Mouse (Mus musculus): ENCODE results near the gene Psmb2. TPM values are rescaled to one million over a fixed set of nuclear protein-coding genes. Genes with fewer than 3 reads are reported as not detected.

Psmb2 gene
- polyA plus RNA-seq (2015; fragmentation: Nextera tagmentation; extraction: Ambion mirVana) = 464 and 490 TPM in 2 replicates

DNA sequence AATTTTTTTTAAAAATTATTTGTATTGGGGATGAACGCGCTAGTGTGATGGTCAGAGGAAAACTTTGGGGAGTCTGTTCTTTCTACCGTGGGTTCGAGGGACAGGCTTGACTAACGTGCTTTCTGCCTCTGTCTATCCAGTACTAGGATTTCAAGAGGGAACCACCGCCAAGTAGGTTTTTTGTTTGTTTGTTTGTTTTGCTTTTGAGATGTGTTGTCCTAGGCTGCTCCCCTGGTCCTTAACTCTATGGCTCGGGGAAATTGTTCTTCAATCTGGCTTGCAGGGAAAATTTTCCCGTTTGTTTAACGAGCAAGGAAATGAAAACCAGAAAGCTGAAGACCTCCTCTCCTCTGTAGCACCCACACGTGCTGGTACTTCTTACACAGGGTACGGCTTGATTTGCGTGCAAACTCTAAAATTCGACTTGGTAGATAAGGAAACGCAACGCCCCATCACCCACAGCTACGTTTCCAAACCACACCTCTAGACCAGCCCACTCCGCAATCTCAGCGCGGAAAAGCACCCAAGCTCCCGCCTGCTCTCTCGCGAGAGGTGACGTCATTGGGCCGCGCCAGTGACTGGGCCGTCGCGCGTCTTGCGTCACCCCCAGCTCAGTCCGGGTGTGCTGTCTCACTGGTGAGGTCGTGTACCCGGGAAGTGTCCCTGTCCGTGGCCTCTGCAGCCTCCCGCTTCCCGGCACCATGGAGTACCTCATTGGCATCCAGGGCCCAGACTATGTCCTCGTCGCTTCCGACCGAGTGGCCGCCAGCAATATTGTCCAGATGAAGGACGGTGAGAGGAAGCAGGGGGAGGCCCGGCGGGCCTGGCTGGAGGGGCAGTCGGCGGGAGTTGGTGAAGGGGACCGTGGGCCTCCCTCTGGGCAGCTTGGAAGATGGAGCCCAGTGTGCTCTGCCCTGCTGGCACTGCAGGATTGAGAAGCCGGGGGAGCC is at the start of gene Psmb2:
Gene Psmb2, plus strand, starts transcription at position 577 of the 950 bp plus-strand sequence.
- peak; percentile 98 for ATAC-seq (ENCODE audit: low read depth)
- no peaks in the 10 kb centered on the region for H3K9me3 ChIP-seq
- no peaks in the 10 kb centered on the region for H3K27me3 ChIP-seq
- H3K4me3 ChIP-seq = peak within 1 kb of the TSS; percentile 72
- peaks cover 27% of the 10 kb centered on the region for H3K4me1 ChIP-seq (replicated peaks)
- H3K4me2 ChIP-seq = peak within 1 kb of the TSS; percentile 90
- WGBS = 3% methylated on average over 48 of the region's 48 CpGs
- no peaks in the 10 kb centered on the region for H3K36me3 ChIP-seq
- H3K27ac ChIP-seq (replicated peaks) = peak within 1 kb of the TSS; percentile 85
- peak within 1 kb of the TSS; percentile 85 for H3K9ac ChIP-seq

DNA sequence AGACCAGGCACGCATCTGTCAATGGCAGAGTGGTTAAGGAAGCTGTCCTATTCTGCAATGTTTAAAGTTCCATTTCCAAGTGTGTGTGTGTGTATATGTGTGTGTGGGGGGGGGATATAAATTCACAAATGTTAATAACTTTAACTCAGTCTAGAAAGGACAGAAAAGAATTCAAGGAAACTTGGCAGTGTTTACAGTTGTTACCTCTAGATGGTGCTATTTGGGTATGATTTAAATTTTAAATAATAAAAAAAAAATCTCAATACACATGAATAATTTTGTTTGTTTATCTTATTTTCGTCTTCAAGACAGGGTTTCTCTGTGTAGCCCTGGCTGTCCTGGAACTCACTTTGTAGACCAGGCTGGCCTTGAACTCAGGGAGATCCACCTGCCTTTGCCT is 45.5 kb upstream of the Psmb2 start:
- no peak for ATAC-seq (ENCODE audit: low read depth)
- no peak overlapping the region for H3K4me3 ChIP-seq

DNA sequence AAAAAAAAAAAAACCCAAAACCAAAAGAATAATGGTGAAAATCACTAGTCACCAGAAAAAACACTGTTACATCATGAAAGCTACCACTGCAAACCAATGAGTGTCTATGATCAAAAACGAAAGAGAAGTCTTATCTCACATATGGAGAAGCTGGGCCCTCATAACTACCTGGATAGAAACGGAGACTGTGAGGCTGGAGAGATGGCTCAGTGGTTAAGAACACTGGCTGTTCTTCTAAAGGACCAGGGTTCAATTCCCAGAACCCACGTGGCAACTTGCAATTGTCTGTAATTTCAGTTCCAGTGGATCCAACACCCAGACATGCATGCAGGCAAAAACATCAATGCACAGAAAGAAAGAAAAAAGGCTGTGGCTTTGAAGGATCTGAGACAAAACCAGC is 44.8 kb upstream of the Psmb2 start:
- H3K9me3 ChIP-seq = no peaks in the 10 kb centered on the region
- no peaks in the 10 kb centered on the region for H3K36me3 ChIP-seq
- H3K4me1 ChIP-seq (replicated peaks) = peaks cover 16% of the 10 kb centered on the region
- no peak overlapping the region for H3K27ac ChIP-seq (replicated peaks)
- H3K4me3 ChIP-seq = no peak overlapping the region
- ATAC-seq (ENCODE audit: low read depth) = no peak
- no peak overlapping the region for H3K9ac ChIP-seq
- H3K4me2 ChIP-seq = no peak overlapping the region
- H3K27me3 ChIP-seq = peaks cover 21% of the 10 kb centered on the region
- 68% methylated on average over 3 of the region's 3 CpGs for WGBS

More for the DNA sequence above, 45.5 kb upstream of the Psmb2 start:
- Histone ChIP-seq H3K9ac (no peak overlapping the region), H3K27ac (replicated peaks) (no peak overlapping the region), H3K4me2 (no peak overlapping the region), H3K27me3 (peaks cover 20% of the 10 kb centered on the region), H3K36me3 (no peaks in the 10 kb centered on the region), H3K9me3 (no peaks in the 10 kb centered on the region), H3K4me1 (replicated peaks) (peaks cover 23% of the 10 kb centered on the region)
- 44% methylated on average over 2 of the region's 2 CpGs for WGBS

DNA sequence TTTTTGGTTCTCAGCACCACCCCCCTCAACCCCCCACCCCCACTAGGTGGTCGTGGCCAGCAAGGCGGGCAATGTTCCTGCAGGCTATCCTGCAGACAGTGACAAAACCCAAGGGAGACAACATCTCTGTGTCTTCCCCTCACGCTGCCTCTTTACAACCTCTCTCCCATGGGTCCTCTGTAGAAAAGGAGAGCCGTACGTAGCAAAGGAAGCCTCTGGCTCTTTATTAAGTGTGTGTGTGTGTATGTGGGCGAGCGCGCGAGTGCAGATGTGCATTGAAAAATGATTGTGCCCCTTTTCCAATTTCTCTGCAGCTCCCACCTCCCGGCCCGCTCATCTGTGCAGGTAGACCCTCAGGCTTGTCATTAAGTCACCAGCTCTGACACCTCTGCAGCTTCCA is 41.1 kb upstream of the Psmb2 start:
- Histone ChIP-seq H3K9ac (peak overlapping the region; percentile 53), H3K36me3 (no peaks in the 10 kb centered on the region), H3K4me2 (peak overlapping the region; percentile 40), H3K27ac (replicated peaks) (no peak overlapping the region; the same call in 1 of the 2 replicates), H3K4me1 (replicated peaks) (peaks cover 11% of the 10 kb centered on the region), H3K4me3 (no peak overlapping the region), H3K27me3 (peaks cover 14% of the 10 kb centered on the region), H3K9me3 (no peaks in the 10 kb centered on the region)
- ATAC-seq (ENCODE audit: low read depth) = 0 out of 2 replicates have a peak, but pooled peaks have one; percentile 50
- 21% methylated on average over 11 of the region's 11 CpGs for WGBS

- no peak for ATAC-seq (ENCODE audit: low read depth)
- Histone ChIP-seq H3K9me3 (no peaks in the 10 kb centered on the region), H3K27me3 (peaks cover 14% of the 10 kb centered on the region), H3K4me1 (replicated peaks) (peaks cover 11% of the 10 kb centered on the region), H3K27ac (replicated peaks) (no peak overlapping the region), H3K4me3 (no peak overlapping the region), H3K36me3 (no peaks in the 10 kb centered on the region), H3K9ac (no peak overlapping the region), H3K4me2 (no peak overlapping the region)
- 71% methylated on average over 4 of the region's 4 CpGs for WGBS
Measured at GRCm38 (mm10) chr4:126637446-126637845, 40.0 kb upstream of the Psmb2 start.

- 57% methylated on average over 7 of the region's 7 CpGs for WGBS
- Histone ChIP-seq H3K4me2 (no peak overlapping the region), H3K4me3 (no peak overlapping the region), H3K9me3 (no peaks in the 10 kb centered on the region), H3K9ac (no peak overlapping the region), H3K27me3 (peaks cover 14% of the 10 kb centered on the region), H3K27ac (replicated peaks) (no peak overlapping the region), H3K36me3 (no peaks in the 10 kb centered on the region), H3K4me1 (replicated peaks) (peaks cover 11% of the 10 kb centered on the region)
- ATAC-seq (ENCODE audit: low read depth) = no peak
Measured at GRCm38 (mm10) chr4:126639339-126639738, 38.1 kb upstream of the Psmb2 start.

- H3K4me1 ChIP-seq (replicated peaks) = peaks cover 6% of the 10 kb centered on the region; the same call in 1 of the 2 replicates
- no peaks in the 10 kb centered on the region for H3K36me3 ChIP-seq
- peaks cover 2% of the 10 kb centered on the region; the same call in 1 of the 2 replicates for H3K27me3 ChIP-seq
- no peaks in the 10 kb centered on the region for H3K9me3 ChIP-seq
- H3K4me2 ChIP-seq = no peak overlapping the region
- H3K27ac ChIP-seq (replicated peaks) = no peak overlapping the region
- H3K9ac ChIP-seq = no peak overlapping the region
- 40% methylated on average over 9 of the region's 9 CpGs for WGBS
- no peak for ATAC-seq (ENCODE audit: low read depth)
- no peak overlapping the region for H3K4me3 ChIP-seq
Measured at GRCm38 (mm10) chr4:126641901-126642300, 35.5 kb upstream of the Psmb2 start.

- no peak overlapping the region for H3K27ac ChIP-seq (replicated peaks)
- H3K9ac ChIP-seq = no peak overlapping the region
- no peaks in the 10 kb centered on the region for H3K9me3 ChIP-seq
- no peaks in the 10 kb centered on the region for H3K36me3 ChIP-seq
- H3K4me2 ChIP-seq = no peak overlapping the region
- no peak overlapping the region for H3K4me3 ChIP-seq
- no peaks in the 10 kb centered on the region for H3K27me3 ChIP-seq
- peaks cover 11% of the 10 kb centered on the region for H3K4me1 ChIP-seq (replicated peaks)
- no peak for ATAC-seq (ENCODE audit: low read depth)
- WGBS = 69% methylated on average over 4 of the region's 4 CpGs
Measured at GRCm38 (mm10) chr4:126643815-126644214, 33.6 kb upstream of the Psmb2 start.

DNA sequence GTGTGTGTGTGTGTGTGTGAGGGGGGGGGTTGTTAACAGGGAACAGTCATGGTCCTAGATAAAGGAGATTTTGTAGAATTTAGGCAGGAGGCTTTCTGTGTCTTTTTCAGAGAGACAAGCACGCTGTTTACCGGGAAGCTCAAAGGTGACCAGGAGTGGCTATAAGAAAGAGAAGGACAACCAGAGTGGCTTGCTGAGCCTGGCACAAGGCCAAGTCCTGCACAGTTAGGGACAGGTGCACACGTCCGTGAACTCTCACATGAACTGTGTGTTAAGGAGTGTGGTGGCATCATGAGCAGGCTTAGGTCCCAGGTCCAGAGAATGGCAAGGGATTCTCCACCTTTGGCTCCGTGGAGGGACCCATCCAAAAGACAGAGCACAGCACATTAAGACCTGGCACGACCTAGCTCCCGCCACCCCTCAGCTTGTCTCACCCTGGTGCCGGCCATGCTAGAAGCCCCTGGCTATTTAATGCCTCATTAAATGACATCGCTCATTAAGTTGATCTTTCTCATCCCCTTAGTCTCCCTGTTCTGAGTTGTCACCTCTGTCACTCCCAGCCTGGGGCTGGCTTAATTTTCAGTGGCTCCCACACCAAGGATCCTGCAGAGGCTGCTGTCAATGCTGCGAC is 33.0 kb upstream of the Psmb2 start:
- no peak overlapping the region for H3K4me3 ChIP-seq
- H3K4me2 ChIP-seq = no peak overlapping the region
- no peak overlapping the region for H3K27ac ChIP-seq (replicated peaks)
- H3K27me3 ChIP-seq = no peaks in the 10 kb centered on the region
- WGBS = 55% methylated on average over 10 of the region's 10 CpGs
- H3K9ac ChIP-seq = no peak overlapping the region
- H3K9me3 ChIP-seq = no peaks in the 10 kb centered on the region
- H3K4me1 ChIP-seq (replicated peaks) = peaks cover 17% of the 10 kb centered on the region
- ATAC-seq (ENCODE audit: low read depth) = no peak
- H3K36me3 ChIP-seq = no peaks in the 10 kb centered on the region

GRCm38 (mm10) chr4:126647996-126648910 is 29.2 kb upstream of the Psmb2 start:
- Histone ChIP-seq H3K4me3 (no peak overlapping the region), H3K9ac (no peak overlapping the region), H3K27me3 (0 out of 2 replicates have a peak, but pooled peaks cover 1% of the 10 kb centered on the region), H3K4me2 (peak overlapping the region; percentile 31), H3K4me1 (replicated peaks) (peaks cover 18% of the 10 kb centered on the region), H3K27ac (replicated peaks) (peak overlapping the region; percentile 66), H3K36me3 (no peaks in the 10 kb centered on the region), H3K9me3 (no peaks in the 10 kb centered on the region)
- ATAC-seq (ENCODE audit: low read depth) = peak; percentile 68; the same call in 1 of the 2 replicates
- WGBS = 31% methylated on average over 24 of the region's 24 CpGs

- H3K27ac ChIP-seq (replicated peaks) = no peak overlapping the region
- WGBS = 90% methylated on average over 5 of the region's 5 CpGs
- H3K9ac ChIP-seq = no peak overlapping the region
- H3K4me3 ChIP-seq = no peak overlapping the region
- peaks cover 15% of the 10 kb centered on the region for H3K27me3 ChIP-seq
- ATAC-seq (ENCODE audit: low read depth) = no peak
- H3K36me3 ChIP-seq = no peaks in the 10 kb centered on the region
- no peaks in the 10 kb centered on the region for H3K9me3 ChIP-seq
- H3K4me2 ChIP-seq = no peak overlapping the region
- peaks cover 13% of the 10 kb centered on the region for H3K4me1 ChIP-seq (replicated peaks)
Measured at GRCm38 (mm10) chr4:126653148-126653547, 24.3 kb upstream of the Psmb2 start.

All from neural tube, embryonic 13.5 days (tissue).